Mouse (Mus musculus) lung, postnatal 0 days (tissue): ENCODE measurements around the gene Cct6b. TPM values are rescaled to one million over a fixed set of nuclear protein-coding genes. Genes with fewer than 3 reads are reported as not detected.
A peak's percentile ranks its signal among the peaks of the same experiment; 100 is the strongest.

ENCODE experiments used
- ATAC-seq: fragments of 200-750 bp; cut with Nextera tagmentation; 2 replicates; pipeline ENCODE4 v1.8.0; 2017; ENCODE audit warnings: moderate library complexity
- DNase-seq: peaks from one replicate; pipeline ENCODE4 v3.0.0-alpha.2; 2016; ENCODE audit warnings: low spot score
- H3K27ac ChIP-seq: fragments of 300-500 bp; sonication (generic); 2 replicates; pipeline ENCODE4 v1.5.1; 2014; ENCODE audit warnings: antibody characterized with exemption, mild to moderate bottlenecking, low read length, mixed read lengths
- H3K27me3 ChIP-seq: fragments of 300-500 bp; sonication (generic); replicated peaks from 2 replicates; pipeline ENCODE4 v1.6.1; 2014; ENCODE audit warnings: low read length, mixed read lengths; ENCODE audit not compliant: insufficient read depth
- H3K36me3 ChIP-seq: fragments of 300-500 bp; sonication (generic); 2 replicates; pipeline ENCODE4 v1.6.1; 2014; ENCODE audit warnings: low read length, mixed read lengths; ENCODE audit not compliant: insufficient read depth
- H3K4me1 ChIP-seq: fragments of 300-500 bp; sonication (generic); 2 replicates; pipeline ENCODE4 v1.6.1; 2014; ENCODE audit warnings: antibody characterized with exemption, low read depth, low read length, mixed read lengths; ENCODE audit not compliant: insufficient read depth
- H3K4me2 ChIP-seq: fragments of 300-500 bp; sonication (generic); replicated peaks from 2 replicates; pipeline ENCODE4 v1.6.1; 2014; ENCODE audit warnings: low read depth, mild to moderate bottlenecking, low read length, moderate library complexity, mixed read lengths
- H3K4me3 ChIP-seq: fragments of 300-500 bp; sonication (generic); 2 replicates; pipeline ENCODE4 v1.5.1; 2014; ENCODE audit warnings: low read depth, low read length
- H3K9ac ChIP-seq: fragments of 300-500 bp; sonication (generic); replicated peaks from 2 replicates; pipeline ENCODE4 v1.6.1; 2014; ENCODE audit warnings: low read depth, mild to moderate bottlenecking
- H3K9me3 ChIP-seq: fragments of 300-500 bp; sonication (generic); 2 replicates; pipeline ENCODE4 v1.6.1; 2016; ENCODE audit warnings: low read length, mixed read lengths
- CTCF ChIP-seq: IDR thresholded peaks from 2 replicates; pipeline ENCODE4 v1.5.1; 2016; ENCODE audit warnings: antibody characterized with exemption, mild to moderate bottlenecking
- EP300 ChIP-seq: IDR thresholded peaks from 2 replicates; pipeline ENCODE4 v1.6.1; 2016; ENCODE audit warnings: antibody characterized with exemption, mild to moderate bottlenecking, control low read depth
- WGBS: fragments of 180-500 bp; shearing (Covaris S2); extraction: QIAGEN DNeasy Blood & Tissue Kit; methylation state at CpG from one replicate; pipeline ENCODE4 v1.1.7; 2014; 5-methylcytosine and 5-hydroxymethylcytosine counted together
- polyA plus RNA-seq: library from polyadenylated mRNA; unstranded; fragments of >200 nt; fragmentation: Nextera tagmentation; extraction: Ambion mirVana; gene quantifications from 2 replicates; pipeline ENCODE4 v1.2.1, GENCODE M21; 2015

Gene Cct6b
- polyA plus RNA-seq, 1 experiment from 2014 or later: 0.31 TPM

GRCm38 (mm10) chr11:82752349-82753115, 11.6 kb downstream of the Cct6b start:
- 59% methylated on average over 6 of the region's 6 CpGs for WGBS
- Histone ChIP-seq H3K27ac (no peak overlapping the region), H3K4me1 (no peaks in the 10 kb centered on the region), H3K9me3 (no peaks in the 10 kb centered on the region), H3K9ac (no peak overlapping the region), H3K4me3 (no peak overlapping the region), H3K36me3 (no peaks in the 10 kb centered on the region), H3K27me3 (no peaks in the 10 kb centered on the region), H3K4me2 (no peak overlapping the region)
- DNase-seq (no peak), ATAC-seq (no peak)
- TF ChIP-seq EP300 (no peak), CTCF (no peak)

- DNase-seq (no peak), ATAC-seq (no peak)
- Histone ChIP-seq H3K27ac (no peak overlapping the region), H3K4me3 (no peak overlapping the region), H3K27me3 (no peaks in the 10 kb centered on the region), H3K4me1 (no peaks in the 10 kb centered on the region), H3K4me2 (no peak overlapping the region), H3K9me3 (no peaks in the 10 kb centered on the region), H3K9ac (no peak overlapping the region), H3K36me3 (no peaks in the 10 kb centered on the region)
- TF ChIP-seq EP300 (no peak), CTCF (no peak)
- WGBS: 62% methylated on average over 8 of the region's 8 CpGs
Measured at GRCm38 (mm10) chr11:82746857-82747366, 17.2 kb downstream of the Cct6b start.

GRCm38 (mm10) chr11:82746138-82746537, 18.0 kb downstream of the Cct6b start:
- H3K4me3 ChIP-seq: no peak overlapping the region
- no peaks in the 10 kb centered on the region for H3K9me3 ChIP-seq
- no peak overlapping the region for H3K27ac ChIP-seq
- ATAC-seq (no peak), DNase-seq (no peak)
- no peaks in the 10 kb centered on the region for H3K36me3 ChIP-seq
- H3K4me1 ChIP-seq: no peaks in the 10 kb centered on the region
- WGBS: 29% methylated on average over 6 of the region's 6 CpGs
- no peak overlapping the region for H3K4me2 ChIP-seq
- TF ChIP-seq EP300 (no peak), CTCF (peak; percentile 71)
- no peaks in the 10 kb centered on the region for H3K27me3 ChIP-seq
- H3K9ac ChIP-seq: no peak overlapping the region

GRCm38 (mm10) chr11:82739006-82739405, 25.1 kb downstream of the Cct6b start:
- no peak for DNase-seq
- Histone ChIP-seq H3K36me3 (no peaks in the 10 kb centered on the region), H3K4me1 (no peaks in the 10 kb centered on the region), H3K9ac (no peak overlapping the region), H3K4me3 (no peak overlapping the region), H3K9me3 (no peaks in the 10 kb centered on the region), H3K27ac (no peak overlapping the region), H3K4me2 (no peak overlapping the region), H3K27me3 (no peaks in the 10 kb centered on the region)
- TF ChIP-seq EP300 (no peak), CTCF (no peak)
- ATAC-seq: no peak

GRCm38 (mm10) chr11:82734227-82734626, 29.9 kb downstream of the Cct6b start:
- no peaks in the 10 kb centered on the region for H3K4me1 ChIP-seq
- H3K4me2 ChIP-seq: no peak overlapping the region
- no peaks in the 10 kb centered on the region for H3K27me3 ChIP-seq
- H3K9me3 ChIP-seq: no peaks in the 10 kb centered on the region
- H3K36me3 ChIP-seq: no peaks in the 10 kb centered on the region
- no peak for ATAC-seq
- H3K9ac ChIP-seq: no peak overlapping the region
- peak; percentile 15 for DNase-seq
- H3K27ac ChIP-seq: no peak overlapping the region
- H3K4me3 ChIP-seq: no peak overlapping the region
- TF ChIP-seq EP300 (no peak), CTCF (peak; percentile 49)

GRCm38 (mm10) chr11:82726862-82727261, 37.3 kb downstream of the Cct6b start:
- TF ChIP-seq EP300: no peak
- TF ChIP-seq CTCF: no peak; the same call in 1 of the 2 replicates
- Histone ChIP-seq H3K4me2 (no peak overlapping the region), H3K27ac (no peak overlapping the region), H3K36me3 (no peaks in the 10 kb centered on the region), H3K27me3 (no peaks in the 10 kb centered on the region), H3K9me3 (no peaks in the 10 kb centered on the region), H3K4me3 (no peak overlapping the region), H3K4me1 (no peaks in the 10 kb centered on the region), H3K9ac (no peak overlapping the region)
- 91% methylated on average over 2 of the region's 2 CpGs for WGBS
- DNase-seq (no peak), ATAC-seq (no peak)
